Mouse (Mus musculus): ENCODE measurements around the gene Timmdc1. TPM values are rescaled to one million over a fixed set of nuclear protein-coding genes. Genes with fewer than 3 reads are reported as not detected.
A peak's percentile ranks its signal among the peaks of the same experiment; 100 is the strongest.

Gene Timmdc1
- total RNA-seq, 1 experiment from 2014 or later, result 63.9 TPM

- ATAC-seq (replicated peaks; ENCODE audit: low read depth, poor library complexity, severe bottlenecking), result no peak
These were observed 55.2 kb downstream of the Timmdc1 start for GRCm38 (mm10) chr16:38467091-38467916.

GRCm38 (mm10) chr16:38466089-38466488 is 56.4 kb downstream of the Timmdc1 start:
- no peak for ATAC-seq (replicated peaks; ENCODE audit: low read depth, poor library complexity, severe bottlenecking)

- no peak for ATAC-seq (replicated peaks; ENCODE audit: low read depth, poor library complexity, severe bottlenecking)
These were observed 59.2 kb downstream of the Timmdc1 start for GRCm38 (mm10) chr16:38463305-38463704.

GRCm38 (mm10) chr16:38462161-38462560 is 60.3 kb downstream of the Timmdc1 start:
- ATAC-seq (replicated peaks; ENCODE audit: low read depth, poor library complexity, severe bottlenecking), result no peak

GRCm38 (mm10) chr16:38461749-38462148 is 60.7 kb downstream of the Timmdc1 start:
- no peak for ATAC-seq (replicated peaks; ENCODE audit: low read depth, poor library complexity, severe bottlenecking)

- ATAC-seq (replicated peaks; ENCODE audit: low read depth, poor library complexity, severe bottlenecking), result no peak
These were observed 62.5 kb downstream of the Timmdc1 start for GRCm38 (mm10) chr16:38459990-38460389.

GRCm38 (mm10) chr16:38458600-38459280 is 63.7 kb downstream of the Timmdc1 start:
- ATAC-seq (replicated peaks; ENCODE audit: low read depth, poor library complexity, severe bottlenecking), result no peak

- ATAC-seq (replicated peaks; ENCODE audit: low read depth, poor library complexity, severe bottlenecking), result peak; percentile 82
These were observed 65.5 kb downstream of the Timmdc1 start for GRCm38 (mm10) chr16:38456812-38457567.

- no peak for ATAC-seq (replicated peaks; ENCODE audit: low read depth, poor library complexity, severe bottlenecking)
These were observed 66.7 kb downstream of the Timmdc1 start, which contains the start of gene Cd80 for GRCm38 (mm10) chr16:38455511-38456418. Cd80 (plus strand) TSS chr16:38455561.

GRCm38 (mm10) chr16:38454533-38455254 is 67.8 kb downstream of the Timmdc1 start:
- no peak for ATAC-seq (replicated peaks; ENCODE audit: low read depth, poor library complexity, severe bottlenecking)

GRCm38 (mm10) chr16:38453952-38454351 is 68.5 kb downstream of the Timmdc1 start:
- no peak for ATAC-seq (replicated peaks; ENCODE audit: low read depth, poor library complexity, severe bottlenecking)

- ATAC-seq (replicated peaks; ENCODE audit: low read depth, poor library complexity, severe bottlenecking), result no peak
These were observed 69.3 kb downstream of the Timmdc1 start for GRCm38 (mm10) chr16:38453203-38453553.

- ATAC-seq (replicated peaks; ENCODE audit: low read depth, poor library complexity, severe bottlenecking), result peak; percentile 82
These were observed 69.8 kb downstream of the Timmdc1 start, which contains the start of gene Adprh for GRCm38 (mm10) chr16:38452442-38453202. Adprh (minus strand) TSS chr16:38452703.

GRCm38 (mm10) chr16:38451421-38452205 is 70.8 kb downstream of the Timmdc1 start:
- ATAC-seq (replicated peaks; ENCODE audit: low read depth, poor library complexity, severe bottlenecking), result no peak

GRCm38 (mm10) chr16:38450707-38451106 is 71.8 kb downstream of the Timmdc1 start:
- ATAC-seq (replicated peaks; ENCODE audit: low read depth, poor library complexity, severe bottlenecking), result no peak

- ATAC-seq (replicated peaks; ENCODE audit: low read depth, poor library complexity, severe bottlenecking), result no peak
These were observed 74.0 kb downstream of the Timmdc1 start for GRCm38 (mm10) chr16:38448458-38448857.
